Mouse (Mus musculus): Measurements from ENCODE around the gene Fbxo27. TPM values are rescaled to one million over a fixed set of nuclear protein-coding genes. Genes with fewer than 3 reads are reported as not detected.

The Fbxo27 gene
- total RNA-seq, 1 experiment from 2014 or later = not detected

GRCm38 (mm10) chr7:28735701-28736100 lies 43.1 kb downstream of the Fbxo27 start:
- no peak for ATAC-seq (ENCODE audit: extremely low read depth, insufficient number of reproducible peaks, low FRiP score, poor library complexity, severe bottlenecking)

DNA sequence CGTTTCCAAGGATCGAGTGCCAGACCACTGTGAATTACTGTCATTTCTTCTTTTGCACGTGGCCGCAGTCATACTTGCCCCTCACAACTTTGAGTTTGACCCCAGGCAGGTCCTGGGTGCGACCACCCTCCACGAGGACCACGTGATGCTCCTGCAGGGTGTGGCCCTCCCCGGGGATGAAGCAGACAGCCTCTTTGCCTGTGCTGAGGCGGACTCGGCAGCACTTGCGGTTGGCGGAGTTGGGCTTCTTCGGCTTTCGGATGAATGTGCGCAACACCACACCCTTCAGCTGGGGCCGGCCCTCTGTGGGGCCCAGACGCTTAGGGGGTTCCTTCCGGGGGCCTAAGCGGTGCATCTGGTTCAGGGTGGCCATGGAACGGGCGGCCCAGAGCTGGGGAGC lies 47.2 kb downstream of the Fbxo27 start:
- no peak for ATAC-seq (ENCODE audit: extremely low read depth, insufficient number of reproducible peaks, low FRiP score, poor library complexity, severe bottlenecking)

DNA sequence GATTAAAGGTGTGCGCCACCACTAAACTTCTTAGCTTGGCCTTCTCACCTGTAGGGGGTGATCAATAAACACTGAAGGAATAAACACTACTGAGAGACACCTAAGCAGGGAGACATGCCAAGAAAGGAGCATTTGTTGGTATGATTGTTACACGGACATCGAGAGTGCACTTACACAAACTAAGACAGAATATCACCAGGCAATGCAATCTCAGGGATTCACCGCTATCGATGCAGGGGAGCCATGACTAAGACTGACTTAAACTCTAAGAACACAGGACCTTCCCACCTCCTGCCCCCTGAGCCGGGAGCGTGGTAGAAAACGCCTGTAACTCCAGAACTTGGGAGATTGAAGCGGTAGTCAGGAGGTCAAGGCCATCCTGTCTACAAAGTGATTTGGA lies 48.3 kb downstream of the Fbxo27 start:
- no peak for ATAC-seq (ENCODE audit: extremely low read depth, insufficient number of reproducible peaks, low FRiP score, poor library complexity, severe bottlenecking)

GRCm38 (mm10) chr7:28741368-28741708 lies 48.7 kb downstream of the Fbxo27 start:
- ATAC-seq (ENCODE audit: extremely low read depth, insufficient number of reproducible peaks, low FRiP score, poor library complexity, severe bottlenecking) = no peak

GRCm38 (mm10) chr7:28741709-28742438 lies 49.2 kb downstream of the Fbxo27 start, which contains the start of the genes Mrps12 and Sars2:
Gene Mrps12 (minus strand): TSS chr7:28741820.
Gene Sars2 (plus strand): TSS chr7:28741992.
- peak; percentile 90 for ATAC-seq (ENCODE audit: extremely low read depth, insufficient number of reproducible peaks, low FRiP score, poor library complexity, severe bottlenecking)

Other genes starting within 250 kb of the Fbxo27 start
- gene Lrfn1, start 240.9 kb upstream of the Fbxo27 start, total RNA-seq (2017) = 0.37 and 0.47 TPM in 2 replicates
- gene Ifnl2, start 182.4 kb upstream of the Fbxo27 start, total RNA-seq (2017) = not detected in 2 replicates
- not detected in 2 replicates for gene Ifnl3, start 170.0 kb upstream of the Fbxo27 start, total RNA-seq (2017)
- not detected in 2 replicates for gene Sycn, start 152.0 kb upstream of the Fbxo27 start, total RNA-seq (2017)
- 0.49 and 0.70 TPM in 2 replicates for gene Nccrp1, start 145.6 kb upstream of the Fbxo27 start, total RNA-seq (2017)
- 15.2 and 16.8 TPM in 2 replicates for gene Samd4b, start 94.7 kb upstream of the Fbxo27 start, total RNA-seq (2017)
- 6.6 and 8.8 TPM in 2 replicates for gene Pak4, start 94.7 kb upstream of the Fbxo27 start, total RNA-seq (2017)
- not detected in 2 replicates for gene Acp7, start 61.5 kb upstream of the Fbxo27 start, total RNA-seq (2017)
- gene Fbxo17, start 24.0 kb downstream of the Fbxo27 start, total RNA-seq (2017) = 0.61 and 0.81 TPM in 2 replicates
- 18.0 and 19.4 TPM in 2 replicates for gene Mrps12, start 49.0 kb downstream of the Fbxo27 start, total RNA-seq (2017)
- gene Sars2, start 49.1 kb downstream of the Fbxo27 start, total RNA-seq (2017) = 5.9 and 6.1 TPM in 2 replicates
- not detected in 2 replicates for gene Ccer2, start 63.3 kb downstream of the Fbxo27 start, total RNA-seq (2017)
- 39.3 and 45.8 TPM in 2 replicates for gene Sirt2, start 73.9 kb downstream of the Fbxo27 start, total RNA-seq (2017)
- 23.5 and 24.3 TPM in 2 replicates for gene Nfkbib, start 74.7 kb downstream of the Fbxo27 start, total RNA-seq (2017)
- gene Rinl, start 96.1 kb downstream of the Fbxo27 start, total RNA-seq (2017) = 95.7 and 108 TPM in 2 replicates
- gene Hnrnpl, start 115.7 kb downstream of the Fbxo27 start, total RNA-seq (2017) = 300 and 326 TPM in 2 replicates
- gene Ech1, start 132.4 kb downstream of the Fbxo27 start, total RNA-seq (2017) = 43.8 and 45.0 TPM in 2 replicates
- gene Lgals4, start 141.0 kb downstream of the Fbxo27 start, total RNA-seq (2017) = 25.1 and 34.3 TPM in 2 replicates
- not detected in 2 replicates for gene Lgals7, start 171.0 kb downstream of the Fbxo27 start, total RNA-seq (2017)
- gene Capn12, start 188.6 kb downstream of the Fbxo27 start, total RNA-seq (2017) = 0.25 TPM in 1 of 2 replicates, not detected in the other